Mouse (Mus musculus) limb, embryonic 14.5 days (tissue): ENCODE measurements around the gene Epha8. TPM values are rescaled to one million over a fixed set of nuclear protein-coding genes. Genes with fewer than 3 reads are reported as not detected.

Experiments used
- ATAC-seq: fragments of 200-750 bp; cut with Nextera tagmentation; 2 replicates; pipeline ENCODE4 v1.8.0; 2017; ENCODE audit warnings: low read depth, moderate number of reproducible peaks, moderate TSS enrichment; ENCODE audit not compliant: low FRiP score
- DNase-seq: peaks from one replicate; pipeline ENCODE4 v3.0.0-alpha.2; 2015; ENCODE audit warnings: low spot score
- H3K27ac ChIP-seq: fragments of 300-500 bp; sonication (generic); replicated peaks from 2 replicates; pipeline ENCODE4 v1.5.1; 2014; ENCODE audit warnings: low read depth, mild to moderate bottlenecking, low read length, moderate library complexity, mixed read lengths
- H3K27me3 ChIP-seq: fragments of 300-500 bp; sonication (generic); 2 replicates; pipeline ENCODE4 v1.6.1; 2014; ENCODE audit warnings: low read length, mixed read lengths; ENCODE audit not compliant: control insufficient read depth, insufficient read depth
- H3K36me3 ChIP-seq: fragments of 300-500 bp; sonication (generic); 2 replicates; pipeline ENCODE4 v1.6.1; 2014; ENCODE audit warnings: mild to moderate bottlenecking, low read length, moderate library complexity, mixed read lengths; ENCODE audit not compliant: control insufficient read depth, insufficient read depth
- H3K4me1 ChIP-seq: fragments of 300-500 bp; sonication (generic); 2 replicates; pipeline ENCODE4 v1.6.1; 2014; ENCODE audit warnings: antibody characterized with exemption, low read length, mixed read lengths; ENCODE audit not compliant: control insufficient read depth, insufficient read depth
- H3K4me2 ChIP-seq: fragments of 300-500 bp; sonication (generic); replicated peaks from 2 replicates; pipeline ENCODE4 v1.6.1; 2014; ENCODE audit warnings: low read depth, mild to moderate bottlenecking, low read length, moderate library complexity; ENCODE audit not compliant: severe bottlenecking
- H3K4me3 ChIP-seq: fragments of 300-500 bp; sonication (generic); replicated peaks from 2 replicates; pipeline ENCODE4 v1.5.1; 2014; ENCODE audit warnings: low read length
- H3K9ac ChIP-seq: fragments of 300-500 bp; sonication (generic); 2 replicates; pipeline ENCODE4 v1.6.1; 2014; ENCODE audit warnings: mild to moderate bottlenecking, low read depth, low read length, moderate library complexity; ENCODE audit not compliant: severe bottlenecking
- H3K9me3 ChIP-seq: fragments of 300-500 bp; sonication (generic); 2 replicates; pipeline ENCODE4 v1.6.1; 2016; ENCODE audit warnings: low read length; ENCODE audit not compliant: control insufficient read depth
- POLR2A ChIP-seq: fragments of 200-500 bp; IDR thresholded peaks from 2 replicates; pipeline ENCODE4 v1.8.0; 2012; ENCODE audit warnings: inconsistent platforms, mild to moderate bottlenecking, moderate library complexity, borderline replicate concordance; ENCODE audit not compliant: insufficient read depth, insufficient read length; ENCODE audit errors: extremely low read depth
- WGBS: fragments of 180-500 bp; shearing (Covaris S2); extraction: QIAGEN DNeasy Blood & Tissue Kit; methylation state at CpG from one replicate; pipeline ENCODE4 v1.1.7; 2014; 5-methylcytosine and 5-hydroxymethylcytosine counted together
- polyA plus RNA-seq, 2 experiments: library from polyadenylated mRNA; depleted of rRNA in 1 of 2; stranded (reverse) in 1 of 2; unstranded in 1 of 2; fragments of >200 nt; fragmentation: Nextera tagmentation in 1 of 2; extraction: Ambion mirVana in 1 of 2; gene quantifications; 2 replicates each; pipeline versions ENCODE4 v1.2.1 to v1.2.3; 2012 to 2014

Epha8 gene
- polyA plus RNA-seq (2012; rRNA removed) (6.0 and 7.1 TPM in 2 replicates), polyA plus RNA-seq (2014; fragmentation: Nextera tagmentation; extraction: Ambion mirVana) (1.8 and 2.3 TPM in 2 replicates)

DNA sequence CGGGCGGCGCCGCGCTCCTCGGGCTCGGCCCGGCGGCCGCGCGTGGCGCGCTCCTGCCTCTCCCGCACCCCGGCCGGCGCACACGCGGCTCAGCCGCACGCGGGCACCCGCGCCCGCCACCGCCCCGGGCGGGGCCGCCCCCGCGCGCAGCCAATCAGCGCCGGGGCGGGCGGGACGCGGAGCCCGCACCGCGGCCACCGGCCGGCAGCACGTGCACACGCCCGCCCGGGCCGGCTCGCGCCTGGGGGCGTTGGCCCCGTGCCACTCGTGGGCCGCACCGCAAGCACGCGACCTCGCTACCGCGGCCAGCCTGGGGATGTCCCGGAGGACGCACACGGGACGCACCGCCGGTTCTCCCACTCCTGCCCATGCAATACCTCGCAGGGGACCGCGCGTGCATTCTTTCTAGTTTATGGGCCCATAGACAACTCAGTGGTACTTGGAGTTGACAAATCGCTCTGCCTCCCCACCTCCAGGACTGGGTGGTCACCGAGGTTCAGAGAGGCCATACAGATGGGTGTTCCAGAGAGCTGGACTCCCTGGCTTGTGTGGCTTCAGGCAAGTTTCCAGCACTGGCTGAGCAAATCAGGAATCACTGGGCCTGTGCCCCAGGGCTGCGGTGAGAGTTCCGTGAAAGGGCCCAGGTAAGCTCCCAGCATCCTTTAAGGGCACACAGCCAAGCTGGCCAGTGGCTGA lies at the start of gene Epha8:
TSS of gene Epha8 (minus strand) at position 66 of the 696 bp plus-strand sequence.
- Histone ChIP-seq H3K9me3 (no peaks in the 10 kb centered on the region), H3K4me2 (peak within 1 kb of the TSS; percentile 85), H3K36me3 (no peaks in the 10 kb centered on the region), H3K9ac (peak within 1 kb of the TSS; percentile 47), H3K4me3 (peak within 1 kb of the TSS; percentile 41), H3K27ac (no peak within 1 kb of the TSS), H3K4me1 (0 out of 2 replicates have a peak, but pooled peaks cover 9% of the 10 kb centered on the region), H3K27me3 (peaks cover 39% of the 10 kb centered on the region)
- no peak for TF ChIP-seq POLR2A
- no peak for DNase-seq
- 3% methylated on average over 28 of the region's 75 CpGs for WGBS
- peak; percentile 44; the same call in 1 of the 2 replicates for ATAC-seq

DNA sequence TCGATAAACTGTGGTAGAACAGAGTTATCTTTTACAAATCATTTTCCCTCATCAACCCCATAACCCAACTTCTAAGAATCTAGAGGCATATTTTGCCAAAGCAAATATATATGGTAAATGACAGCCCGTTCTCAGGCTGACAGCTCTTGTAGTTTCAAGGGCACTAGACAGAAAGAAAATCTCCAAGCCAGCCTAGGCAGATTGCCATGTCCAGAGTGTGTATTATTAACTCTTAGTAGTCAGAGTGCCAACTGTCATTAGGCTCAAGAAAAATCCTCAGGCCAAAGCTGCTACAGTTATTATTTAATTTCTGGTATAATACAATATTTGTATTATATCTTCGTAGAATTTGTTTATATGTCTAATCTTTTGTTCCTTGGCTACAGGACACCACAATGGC lies 45.2 kb upstream of the Epha8 start:
- TF ChIP-seq POLR2A: no peak
- Histone ChIP-seq H3K4me1 (no peaks in the 10 kb centered on the region), H3K4me3 (no peak overlapping the region), H3K9me3 (no peaks in the 10 kb centered on the region), H3K27me3 (no peaks in the 10 kb centered on the region), H3K9ac (no peak overlapping the region), H3K4me2 (no peak overlapping the region), H3K36me3 (peaks cover 33% of the 10 kb centered on the region), H3K27ac (no peak overlapping the region)
- ATAC-seq: no peak
- no peak for DNase-seq
- 87% methylated on average over 3 of the region's 3 CpGs for WGBS

DNA sequence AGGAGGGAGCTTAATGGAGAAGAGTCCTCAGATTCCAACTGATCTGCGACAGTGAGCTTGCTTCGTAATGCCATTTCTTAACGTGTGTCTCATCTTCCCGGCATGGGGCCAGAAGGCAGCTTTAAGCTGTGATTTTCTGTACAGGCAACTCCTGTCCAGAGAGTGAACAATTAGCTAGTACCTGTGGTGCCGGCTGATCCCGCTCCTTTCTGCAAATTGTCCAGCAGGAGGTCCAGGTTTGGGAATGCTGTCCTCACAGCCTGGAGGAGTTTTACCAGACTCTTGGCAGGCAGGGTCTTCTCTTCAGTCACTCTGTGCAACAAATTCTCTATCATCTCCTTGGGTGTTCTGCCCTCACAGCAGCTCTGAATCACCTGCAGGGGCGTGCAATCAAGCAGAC lies 44.4 kb upstream of the Epha8 start:
- no peak for TF ChIP-seq POLR2A
- Histone ChIP-seq H3K4me2 (no peak overlapping the region), H3K9me3 (no peaks in the 10 kb centered on the region), H3K9ac (no peak overlapping the region), H3K4me3 (no peak overlapping the region), H3K27ac (no peak overlapping the region), H3K36me3 (peaks cover 34% of the 10 kb centered on the region), H3K27me3 (no peaks in the 10 kb centered on the region), H3K4me1 (no peaks in the 10 kb centered on the region)
- ATAC-seq (no peak), DNase-seq (no peak)
- 85% methylated on average over 7 of the region's 7 CpGs for WGBS

DNA sequence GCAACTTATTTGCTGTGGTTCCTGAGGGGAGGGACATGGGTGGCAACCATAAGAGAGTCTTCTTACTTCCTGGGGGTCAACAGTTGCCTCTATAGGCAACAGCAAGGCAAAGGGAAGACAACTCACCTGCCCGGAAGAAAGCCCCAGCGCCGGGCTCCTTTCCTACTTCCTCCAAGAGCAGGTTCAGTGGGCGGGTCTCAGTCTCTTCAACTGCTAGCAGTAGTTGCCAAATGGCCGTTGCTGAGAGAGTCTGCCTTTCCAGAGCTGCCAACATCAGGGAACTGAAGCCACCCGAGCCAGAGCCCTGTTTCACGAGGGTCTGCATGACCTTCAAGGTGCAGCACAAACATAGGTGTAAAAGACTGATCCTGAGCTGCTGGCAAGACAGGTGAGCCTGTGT lies 41.8 kb upstream of the Epha8 start:
- no peaks in the 10 kb centered on the region for H3K4me1 ChIP-seq
- WGBS: 79% methylated on average over 7 of the region's 7 CpGs
- H3K27ac ChIP-seq: no peak overlapping the region
- DNase-seq (no peak), ATAC-seq (no peak)
- no peak overlapping the region for H3K4me3 ChIP-seq
- peaks cover 54% of the 10 kb centered on the region for H3K36me3 ChIP-seq
- H3K27me3 ChIP-seq: no peaks in the 10 kb centered on the region
- no peak for TF ChIP-seq POLR2A
- no peaks in the 10 kb centered on the region for H3K9me3 ChIP-seq
- no peak overlapping the region for H3K9ac ChIP-seq
- no peak overlapping the region for H3K4me2 ChIP-seq

DNA sequence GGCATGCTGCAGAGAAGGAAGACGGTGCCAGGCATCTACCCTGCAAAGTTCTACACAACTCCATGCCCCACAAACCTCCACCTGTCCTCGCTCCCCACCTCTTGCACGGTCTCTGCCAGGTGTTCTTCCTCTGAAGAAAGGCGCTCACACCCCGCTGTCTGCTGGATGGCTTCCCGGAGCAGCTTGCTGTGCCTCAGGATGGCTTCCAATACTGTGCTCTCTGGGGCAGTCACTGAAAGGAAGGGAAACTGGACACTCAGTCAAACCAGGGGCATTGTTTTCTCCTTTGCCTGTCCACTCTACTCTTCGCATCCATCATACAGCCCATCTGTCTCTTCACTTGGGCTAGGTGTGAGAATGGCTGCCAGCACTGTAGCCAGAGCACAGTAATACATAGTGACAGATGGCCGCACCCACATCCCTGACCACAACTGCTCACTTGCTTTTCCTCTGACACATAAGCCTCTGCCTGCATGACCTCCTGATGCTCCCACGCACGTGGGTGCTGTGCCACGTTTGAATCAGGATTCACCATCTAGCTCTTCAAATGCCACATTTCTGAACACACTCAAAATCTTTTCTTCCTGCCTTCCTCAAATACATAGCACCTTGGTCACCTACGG lies 41.2 kb upstream of the Epha8 start:
- H3K27ac ChIP-seq: no peak overlapping the region

More for the DNA sequence above, 41.2 kb upstream of the Epha8 start:
- H3K36me3 ChIP-seq: peaks cover 56% of the 10 kb centered on the region
- no peaks in the 10 kb centered on the region for H3K9me3 ChIP-seq
- ATAC-seq (no peak), DNase-seq (no peak)
- TF ChIP-seq POLR2A: no peak
- no peaks in the 10 kb centered on the region for H3K4me1 ChIP-seq
- H3K4me3 ChIP-seq: no peak overlapping the region
- no peaks in the 10 kb centered on the region for H3K27me3 ChIP-seq
- no peak overlapping the region for H3K9ac ChIP-seq
- 89% methylated on average over 12 of the region's 12 CpGs for WGBS
- no peak overlapping the region for H3K4me2 ChIP-seq
